Mouse (Mus musculus): ENCODE measurements around the gene Atp6v0d1. TPM values are rescaled to one million over a fixed set of nuclear protein-coding genes. Genes with fewer than 3 reads are reported as not detected.

Atp6v0d1 gene
- total and polyA plus RNA-seq, 3 experiments: 48.8 to 53.6 (median 51.0) TPM

DNA sequence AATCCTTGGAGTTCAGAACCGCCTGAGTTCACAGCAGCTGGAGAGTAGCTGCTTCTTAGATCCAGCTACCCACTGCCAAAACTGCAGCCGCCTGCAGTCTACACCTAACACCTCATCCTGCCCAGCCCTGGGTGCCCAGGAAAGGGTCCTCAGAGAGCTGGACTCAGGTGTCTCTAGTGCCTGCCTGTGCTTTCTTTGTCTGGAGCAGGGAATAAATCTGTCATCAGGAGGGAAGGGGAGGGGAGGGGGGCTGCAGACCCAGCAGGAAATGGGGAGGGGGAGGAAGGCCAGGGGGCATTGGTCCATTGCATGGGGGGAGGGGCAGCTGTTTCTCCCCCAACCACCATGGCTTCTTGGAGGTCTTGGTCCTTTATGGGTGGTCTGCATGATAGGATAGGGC lies 46.3 kb downstream of the Atp6v0d1 start:
- Histone ChIP-seq H3K4me1 (ENCODE audit: control insufficient read depth in 1 of 2, insufficient read depth in 2 of 2) (peaks cover 4 to 10% of the 10 kb centered on the region in 2 experiments), H3K27ac (ENCODE audit: insufficient read depth, low read depth) (no peak overlapping the region), H3K27me3 (replicated peaks) (peaks cover 23% of the 10 kb centered on the region), H3K9ac (ENCODE audit: insufficient read depth, low read depth) (no peak overlapping the region), H3K4me2 (ENCODE audit: insufficient read depth, low read depth, poor library complexity, severe bottlenecking) (no peak overlapping the region; the same call in 1 of the 2 replicates), H3K9me3 (replicated peaks; ENCODE audit: low read length) (no peaks in the 10 kb centered on the region), H3K79me2 (replicated peaks; ENCODE audit: control insufficient read depth, extremely low read depth, insufficient read depth, poor library complexity, severe bottlenecking) (no peaks in the 10 kb centered on the region), H3K36me3 (replicated peaks in 1 of 2; ENCODE audit: control insufficient read depth in 1 of 2, insufficient read depth in 1 of 2, low read length in 1 of 2) (peaks cover 14 to 40% of the 10 kb centered on the region in 2 experiments), H3K4me3 (replicated peaks in 1 of 3; ENCODE audit: low read depth in 2 of 3, low read length in 2 of 3, poor library complexity in 1 of 3) (no peak overlapping the region)
- in situ Hi-C loops (cut with MboI; ENCODE audit: low pct_ligation_motif_present, low pct_unique_long_range_greater_than_20kb, low sequenced_read_pairs) (no loop called here), dilution Hi-C loops (cut with MboI; ENCODE audit: extremely low pct_ligation_motif_present, extremely low pct_unique_long_range_greater_than_20kb, low sequenced_read_pairs) (no loop called here)
- TF ChIP-seq NELFE (IDR thresholded peaks at IDR 0.05; ENCODE audit: low read depth, low read length) (no peak), CHD2 (IDR thresholded peaks at IDR 0.05; ENCODE audit: low read length) (no peak), BHLHE40 (IDR thresholded peaks at IDR 0.05; ENCODE audit: low read depth, low read length) (no peak)
- DNase-seq (ENCODE audit: extremely low read depth): no peak

GRCm38 (mm10) chr8:105518436-105519313 lies 47.2 kb downstream of the Atp6v0d1 start, which contains the start of gene Hsd11b2:
Hsd11b2 (plus strand) TSS chr8:105518755.
- H3K79me2 ChIP-seq (replicated peaks; ENCODE audit: control insufficient read depth, extremely low read depth, insufficient read depth, poor library complexity, severe bottlenecking): no peaks in the 10 kb centered on the region
- no peaks in the 10 kb centered on the region for H3K9me3 ChIP-seq (replicated peaks; ENCODE audit: low read length)
- dilution Hi-C loops (cut with MboI; ENCODE audit: extremely low pct_ligation_motif_present, extremely low pct_unique_long_range_greater_than_20kb, low sequenced_read_pairs): no loop called here
- no peak for DNase-seq (ENCODE audit: extremely low read depth)
- H3K27ac ChIP-seq (ENCODE audit: insufficient read depth, low read depth): no peak within 1 kb of the TSS
- 0 out of 2 replicates have a peak within 1 kb of the TSS, but pooled peaks have one; percentile 13 for H3K9ac ChIP-seq (ENCODE audit: insufficient read depth, low read depth)
- TF ChIP-seq EP300 (IDR thresholded peaks at IDR 0.05; ENCODE audit: low read length): no peak
- TF ChIP-seq JUND (conservative IDR thresholded peaks at IDR 0.05; ENCODE audit: low read depth, low read length): no peak
- TF ChIP-seq MAFK (IDR thresholded peaks at IDR 0.05; ENCODE audit: insufficient replicate concordance, low read length): no peak
- TF ChIP-seq MEF2A (IDR thresholded peaks at IDR 0.05; ENCODE audit: borderline replicate concordance, low read depth, low read length): no peak
- 0 out of 2 replicates have a peak, but pooled peaks have one; percentile 43 for TF ChIP-seq UBTF (IDR thresholded peaks at IDR 0.05; ENCODE audit: low read depth, low read length)
- TF ChIP-seq RCOR1 (conservative IDR thresholded peaks at IDR 0.05; ENCODE audit: low read depth, low read length): no peak
- in situ Hi-C loops (cut with MboI; ENCODE audit: low pct_ligation_motif_present, low pct_unique_long_range_greater_than_20kb, low sequenced_read_pairs): no loop called here
- peaks cover 4 to 10% of the 10 kb centered on the region in 2 experiments for H3K4me1 ChIP-seq (ENCODE audit: control insufficient read depth in 1 of 2, insufficient read depth in 2 of 2)
- peak within 1 kb of the TSS; percentile 52 for H3K4me2 ChIP-seq (ENCODE audit: insufficient read depth, low read depth, poor library complexity, severe bottlenecking)
- H3K4me3 ChIP-seq (replicated peaks in 1 of 3; ENCODE audit: low read depth in 2 of 3, low read length in 2 of 3, poor library complexity in 1 of 3): peak within 1 kb of the TSS in 2 of 3 experiments; percentile 7 to 45
- peaks cover 13 to 31% of the 10 kb centered on the region in 2 experiments for H3K36me3 ChIP-seq (replicated peaks in 1 of 2; ENCODE audit: control insufficient read depth in 1 of 2, insufficient read depth in 1 of 2, low read length in 1 of 2)
- H3K27me3 ChIP-seq (replicated peaks): peaks cover 23% of the 10 kb centered on the region

DNA sequence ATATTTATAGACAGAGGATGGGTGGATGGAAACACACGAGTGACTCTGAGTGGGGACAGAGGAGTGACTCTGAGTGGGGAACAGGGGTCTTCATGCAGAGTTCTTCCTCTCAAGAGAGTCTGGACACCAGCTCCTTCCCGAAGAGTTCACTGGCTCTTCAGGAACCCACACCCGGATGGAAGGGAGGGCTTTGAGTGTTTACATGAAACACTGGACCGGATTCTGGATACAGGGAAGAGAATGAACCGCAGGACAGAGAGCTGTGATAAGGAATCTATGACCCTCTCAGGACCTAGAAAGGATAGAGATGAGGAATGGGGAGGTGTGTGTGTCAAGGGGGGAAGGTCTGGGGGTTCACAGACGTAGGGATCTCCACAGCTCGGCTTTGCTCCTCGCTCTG lies 48.5 kb downstream of the Atp6v0d1 start:
- no peak overlapping the region for H3K9ac ChIP-seq (ENCODE audit: insufficient read depth, low read depth)
- H3K79me2 ChIP-seq (replicated peaks; ENCODE audit: control insufficient read depth, extremely low read depth, insufficient read depth, poor library complexity, severe bottlenecking): no peaks in the 10 kb centered on the region
- no peak for DNase-seq (ENCODE audit: extremely low read depth)
- no peak overlapping the region for H3K4me2 ChIP-seq (ENCODE audit: insufficient read depth, low read depth, poor library complexity, severe bottlenecking)
- peaks cover 9 to 18% of the 10 kb centered on the region in 2 experiments for H3K36me3 ChIP-seq (replicated peaks in 1 of 2; ENCODE audit: control insufficient read depth in 1 of 2, insufficient read depth in 1 of 2, low read length in 1 of 2)
- in situ Hi-C loops (cut with MboI; ENCODE audit: low pct_ligation_motif_present, low pct_unique_long_range_greater_than_20kb, low sequenced_read_pairs) (no loop called here), dilution Hi-C loops (cut with MboI; ENCODE audit: extremely low pct_ligation_motif_present, extremely low pct_unique_long_range_greater_than_20kb, low sequenced_read_pairs) (no loop called here)
- no peak overlapping the region for H3K27ac ChIP-seq (ENCODE audit: insufficient read depth, low read depth)
- TF ChIP-seq EP300 (IDR thresholded peaks at IDR 0.05; ENCODE audit: low read length) (no peak), SIN3A (IDR thresholded peaks at IDR 0.05; ENCODE audit: low read length) (no peak)
- H3K4me3 ChIP-seq (replicated peaks in 1 of 3; ENCODE audit: low read depth in 2 of 3, low read length in 2 of 3, poor library complexity in 1 of 3): no peak overlapping the region
- H3K27me3 ChIP-seq (replicated peaks): peaks cover 23% of the 10 kb centered on the region
- peaks cover 4 to 10% of the 10 kb centered on the region in 2 experiments for H3K4me1 ChIP-seq (ENCODE audit: control insufficient read depth in 1 of 2, insufficient read depth in 2 of 2)
- H3K9me3 ChIP-seq (replicated peaks; ENCODE audit: low read length): no peaks in the 10 kb centered on the region
